Comparison of ENCODE assay signal across 9 mouse cellular contexts in genomic region chr17:15381092-15381860, GRCm38 (mm10). TPM values are rescaled to one million over a fixed set of nuclear protein-coding genes. Genes with fewer than 3 reads are reported as not detected.
A peak's percentile ranks its signal among the peaks of the same experiment; 100 is the strongest.
DNase-seq lines count a peak whose midpoint lies in the region; ATAC-seq and TF ChIP-seq lines count a peak whose summit lies in the region.
"Had no signal": no experiment of that assay in that cellular context is flagged by ENCODE, and none has a peak within 500 bp of the region (broad histone marks: within the 10 kb centered on the region; RNA-seq: fewer than 3 reads in every experiment).

No protein-coding gene starts in this region.

- 0 out of 2 replicates have a peak, but pooled peaks cover 2% of the 10 kb centered on the region for H3K9me3 ChIP-seq in embryonic facial prominence, embryonic 10.5 days
- no peaks in the 10 kb centered on the region for H3K9me3 ChIP-seq in intestine, postnatal 0 days (ENCODE audit: control insufficient read depth)
- no peaks in the 10 kb centered on the region for H3K9me3 ChIP-seq in neural tube, embryonic 11.5 days (ENCODE audit: control insufficient read depth, low read length)

- WGBS in embryonic facial prominence, embryonic 10.5 days: 4% methylated on average over 22 of the region's 22 CpGs
- WGBS in intestine, postnatal 0 days: 16% methylated on average over 22 of the region's 22 CpGs
- 3% methylated on average over 22 of the region's 22 CpGs for WGBS in neural tube, embryonic 11.5 days

- intact Hi-C loops in left cerebral cortex, postnatal 14 days (cut with DNase I): no loop called here

- DNase-seq in kidney, adult 9 months: peak; percentile 34
- no peak for DNase-seq in kidney, postnatal 36 days
- peak; percentile 54 for DNase-seq in embryonic facial prominence, embryonic 10.5 days (ENCODE audit: low spot score)
- DNase-seq in neural tube, embryonic 11.5 days (ENCODE audit: low spot score): peak; percentile 69
- DNase-seq in left cerebral cortex, postnatal 14 days (ENCODE audit: low spot score in 2 of 2): no peak
- no peak for DNase-seq in yolk sac, embryonic 10.5 days (ENCODE audit: low spot score)

- peaks cover 62% of the 10 kb centered on the region for H3K4me1 ChIP-seq in embryonic facial prominence, embryonic 10.5 days
- H3K4me1 ChIP-seq in intestine, postnatal 0 days (replicated peaks; ENCODE audit: control insufficient read depth, insufficient read depth, low read length): peaks cover 5% of the 10 kb centered on the region; the same call in 1 of the 2 replicates
- H3K4me1 ChIP-seq in neural tube, embryonic 11.5 days (ENCODE audit: control insufficient read depth, insufficient read depth, low read length): peaks cover 39% of the 10 kb centered on the region

- no peak for TF ChIP-seq CTCF in intestine, postnatal 0 days (IDR thresholded peaks at IDR 0.05; ENCODE audit: low read depth)

- peak overlapping the region; percentile 59 for H3K4me3 ChIP-seq in embryonic facial prominence, embryonic 10.5 days
- H3K4me3 ChIP-seq in intestine, postnatal 0 days (ENCODE audit: low read depth, low read length): peak overlapping the region; percentile 43
- H3K4me3 ChIP-seq in neural tube, embryonic 11.5 days (ENCODE audit: low read depth, low read length): peak overlapping the region; percentile 29

- H3K4me2 ChIP-seq in intestine, postnatal 0 days (replicated peaks; ENCODE audit: low read depth): peak overlapping the region; percentile 80
- H3K4me2 ChIP-seq in neural tube, embryonic 11.5 days (ENCODE audit: low read depth): peak overlapping the region; percentile 58

- peak; percentile 46 for ATAC-seq in intestine, postnatal 0 days
- ATAC-seq in neural tube, embryonic 11.5 days (ENCODE audit: insufficient read depth, low FRiP score, low TSS enrichment): peak; percentile 17; the same call in 1 of the 2 replicates
- ATAC-seq in erythroid progenitor cell, adult 5-6 weeks (replicated peaks; ENCODE audit: low FRiP score, poor library complexity, severe bottlenecking): no peak

- peak overlapping the region; percentile 48; the same call in 1 of the 2 replicates for H3K9ac ChIP-seq in intestine, postnatal 0 days (ENCODE audit: low read depth, low read length)
- H3K9ac ChIP-seq in neural tube, embryonic 11.5 days (ENCODE audit: low read length): peak overlapping the region; percentile 37

- H3K27ac ChIP-seq in embryonic facial prominence, embryonic 10.5 days (replicated peaks): peak overlapping the region; percentile 74
- no peak overlapping the region for H3K27ac ChIP-seq in intestine, postnatal 0 days (ENCODE audit: low read depth, low read length)
- peak overlapping the region; percentile 86 for H3K27ac ChIP-seq in neural tube, embryonic 11.5 days (ENCODE audit: low read depth, low read length)

- peaks cover 85% of the 10 kb centered on the region for H3K27me3 ChIP-seq in embryonic facial prominence, embryonic 10.5 days (replicated peaks; ENCODE audit: low read depth, poor library complexity, severe bottlenecking)
- H3K27me3 ChIP-seq in intestine, postnatal 0 days (replicated peaks; ENCODE audit: control insufficient read depth, insufficient read depth, low read length): no peaks in the 10 kb centered on the region
- H3K27me3 ChIP-seq in neural tube, embryonic 11.5 days (ENCODE audit: control insufficient read depth, insufficient read depth, low read length): 0 out of 2 replicates have a peak, but pooled peaks cover 5% of the 10 kb centered on the region

- H3K36me3 ChIP-seq in embryonic facial prominence, embryonic 10.5 days (replicated peaks): no peaks in the 10 kb centered on the region
- no peaks in the 10 kb centered on the region for H3K36me3 ChIP-seq in intestine, postnatal 0 days (ENCODE audit: control insufficient read depth, insufficient read depth)
- no peaks in the 10 kb centered on the region for H3K36me3 ChIP-seq in neural tube, embryonic 11.5 days (ENCODE audit: control insufficient read depth, insufficient read depth, low read length)

RNA-seq across cellular contexts. Expression of gene Dll1, which starts 4.6 kb away (rescaled TPM):
- 13.2 and 22.1 TPM in 2 replicates for polyA plus RNA-seq in embryonic facial prominence, embryonic 10.5 days (2016; fragmentation: Nextera tagmentation; extraction: Ambion mirVana)
- polyA plus RNA-seq in intestine, postnatal 0 days (2015; fragmentation: Nextera tagmentation; extraction: Ambion mirVana): 18.5 and 20.0 TPM in 2 replicates
- 57.7 and 64.2 TPM in 2 replicates for polyA plus RNA-seq in neural tube, embryonic 11.5 days (2014; fragmentation: Nextera tagmentation; extraction: Ambion mirVana)
- total RNA-seq in left cerebral cortex, postnatal 14 days (2021): 1 to 10 TPM; 8.2 to 9.0 TPM
- total RNA-seq in erythroid progenitor cell, adult 5-6 weeks (2015; ENCODE audit: low replicate concordance): not detected in 2 replicates
- not detected in 2 replicates for total RNA-seq in erythroid progenitor cell, adult 5-6 weeks (2017; ENCODE audit: low replicate concordance)
- total RNA-seq: MEL had no signal

RNA-seq across cellular contexts. Expression of gene Fam120b, which starts 14.7 kb away (rescaled TPM):
- 26.9 and 27.3 TPM in 2 replicates for polyA plus RNA-seq in embryonic facial prominence, embryonic 10.5 days (2016; fragmentation: Nextera tagmentation; extraction: Ambion mirVana)
- polyA plus RNA-seq in intestine, postnatal 0 days (2015; fragmentation: Nextera tagmentation; extraction: Ambion mirVana): 11.5 and 13.6 TPM in 2 replicates
- polyA plus RNA-seq in neural tube, embryonic 11.5 days (2014; fragmentation: Nextera tagmentation; extraction: Ambion mirVana): 36.6 and 37.2 TPM in 2 replicates
- 10 to 100 TPM; 34.2 to 38.5 TPM for total RNA-seq in left cerebral cortex, postnatal 14 days (2021)
- total RNA-seq in erythroid progenitor cell, adult 5-6 weeks (2015; ENCODE audit: low replicate concordance): 0.36 and 2.9 TPM in 2 replicates
- total RNA-seq in erythroid progenitor cell, adult 5-6 weeks (2017; ENCODE audit: low replicate concordance): 2.8 and 5.9 TPM in 2 replicates

Comparison
In these comparisons a context has a peak if more than half of its experiments do, and no peak if none do; other contexts are left out.
1. DNase-seq: peak in kidney, adult 9 months (single experiment), embryonic facial prominence, embryonic 10.5 days (single experiment) and neural tube, embryonic 11.5 days (single experiment); none in kidney, postnatal 36 days (0 of 2), left cerebral cortex, postnatal 14 days (0 of 2) and yolk sac, embryonic 10.5 days (single experiment).
2. Peak in every context shown above with its lines, with median percentiles within 50 percentile points of each other: H3K4me3 ChIP-seq.